Mouse (Mus musculus): ENCODE measurements around the gene Cldn7. TPM values are rescaled to one million over a fixed set of nuclear protein-coding genes. Genes with fewer than 3 reads are reported as not detected.

The Cldn7 gene
- polyA plus RNA-seq, 1 experiment from 2014 or later: 57.4 TPM

DNA sequence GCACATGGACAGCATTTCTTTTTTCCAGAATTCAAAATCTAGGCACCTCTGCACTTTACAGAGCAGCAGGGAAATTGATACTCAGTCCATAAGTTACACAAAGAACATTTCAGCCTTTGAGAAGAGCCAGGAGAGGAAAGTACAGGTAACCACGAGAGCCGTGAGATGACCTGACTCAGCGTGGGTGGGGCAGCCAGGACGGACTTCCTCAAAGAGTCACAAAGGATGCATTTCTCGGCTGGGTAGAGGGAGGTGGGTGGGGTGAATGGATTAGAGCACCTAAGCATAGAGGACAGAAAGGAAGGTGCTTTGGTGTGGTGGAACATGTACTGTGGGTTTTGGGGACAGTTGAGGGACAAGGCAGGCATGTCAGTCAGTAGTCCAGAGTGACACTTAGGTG, 2.7 kb upstream of the Cldn7 start:
- no peak overlapping the region for H3K9ac ChIP-seq
- no peaks in the 10 kb centered on the region for H3K36me3 ChIP-seq
- no peak overlapping the region for H3K4me2 ChIP-seq (replicated peaks)
- no peak overlapping the region for H3K27ac ChIP-seq (replicated peaks)
- WGBS: 30% methylated on average over 5 of the region's 5 CpGs
- no peak for ATAC-seq (ENCODE audit: insufficient number of reproducible peaks, low FRiP score, low TSS enrichment, low read depth)
- H3K27me3 ChIP-seq: peaks cover 59% of the 10 kb centered on the region
- peaks cover 20% of the 10 kb centered on the region for H3K4me1 ChIP-seq
- no peaks in the 10 kb centered on the region for H3K9me3 ChIP-seq (replicated peaks)
- H3K4me3 ChIP-seq (replicated peaks): no peak overlapping the region

DNA sequence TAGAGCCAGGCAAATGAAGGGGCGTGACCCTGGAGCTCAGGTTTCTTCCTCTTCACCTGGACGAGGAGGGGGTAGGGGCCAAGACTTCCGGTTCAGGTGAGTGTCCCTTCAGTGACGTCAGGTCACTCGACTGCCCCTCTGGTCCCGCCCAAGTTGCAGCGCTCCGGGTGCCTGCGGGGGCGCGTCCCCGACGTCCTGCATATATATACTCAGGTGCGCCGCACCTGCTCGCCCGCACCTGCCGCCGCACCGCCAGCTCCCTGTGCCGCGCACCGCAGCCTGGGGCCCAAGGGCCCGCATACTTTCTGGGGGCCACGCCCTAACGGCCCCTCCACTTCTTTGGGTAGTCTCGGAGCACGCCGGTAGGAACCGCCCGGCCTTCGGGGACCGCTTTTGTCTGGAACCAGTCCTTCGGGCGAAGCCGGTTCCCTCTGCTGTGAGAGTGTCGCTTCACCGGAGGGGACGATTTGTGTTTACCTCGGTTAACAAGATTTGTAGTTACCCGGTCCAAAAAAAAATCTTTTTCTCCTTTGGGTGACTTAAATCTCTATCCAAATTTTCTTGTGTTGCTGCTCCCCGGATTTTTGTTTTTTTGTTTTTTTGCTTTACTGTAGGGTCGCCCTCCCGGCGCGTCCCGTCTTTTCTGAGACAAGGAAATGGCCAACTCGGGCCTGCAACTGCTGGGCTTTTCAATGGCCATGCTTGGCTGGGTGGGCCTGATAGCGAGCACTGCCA, 859 bp downstream of the Cldn7 start:
- peaks cover 22% of the 10 kb centered on the region for H3K4me1 ChIP-seq
- peaks cover 66% of the 10 kb centered on the region for H3K27me3 ChIP-seq
- WGBS: under 1% methylated on average over 49 of the region's 49 CpGs
- H3K9ac ChIP-seq: no peak overlapping the region
- H3K4me2 ChIP-seq (replicated peaks): peak overlapping the region; percentile 76
- no peaks in the 10 kb centered on the region for H3K9me3 ChIP-seq (replicated peaks)
- peaks cover 30% of the 10 kb centered on the region for H3K36me3 ChIP-seq
- H3K27ac ChIP-seq (replicated peaks): no peak overlapping the region
- ATAC-seq (ENCODE audit: insufficient number of reproducible peaks, low FRiP score, low TSS enrichment, low read depth): peak; percentile 45
- peak overlapping the region; percentile 43 for H3K4me3 ChIP-seq (replicated peaks)

DNA sequence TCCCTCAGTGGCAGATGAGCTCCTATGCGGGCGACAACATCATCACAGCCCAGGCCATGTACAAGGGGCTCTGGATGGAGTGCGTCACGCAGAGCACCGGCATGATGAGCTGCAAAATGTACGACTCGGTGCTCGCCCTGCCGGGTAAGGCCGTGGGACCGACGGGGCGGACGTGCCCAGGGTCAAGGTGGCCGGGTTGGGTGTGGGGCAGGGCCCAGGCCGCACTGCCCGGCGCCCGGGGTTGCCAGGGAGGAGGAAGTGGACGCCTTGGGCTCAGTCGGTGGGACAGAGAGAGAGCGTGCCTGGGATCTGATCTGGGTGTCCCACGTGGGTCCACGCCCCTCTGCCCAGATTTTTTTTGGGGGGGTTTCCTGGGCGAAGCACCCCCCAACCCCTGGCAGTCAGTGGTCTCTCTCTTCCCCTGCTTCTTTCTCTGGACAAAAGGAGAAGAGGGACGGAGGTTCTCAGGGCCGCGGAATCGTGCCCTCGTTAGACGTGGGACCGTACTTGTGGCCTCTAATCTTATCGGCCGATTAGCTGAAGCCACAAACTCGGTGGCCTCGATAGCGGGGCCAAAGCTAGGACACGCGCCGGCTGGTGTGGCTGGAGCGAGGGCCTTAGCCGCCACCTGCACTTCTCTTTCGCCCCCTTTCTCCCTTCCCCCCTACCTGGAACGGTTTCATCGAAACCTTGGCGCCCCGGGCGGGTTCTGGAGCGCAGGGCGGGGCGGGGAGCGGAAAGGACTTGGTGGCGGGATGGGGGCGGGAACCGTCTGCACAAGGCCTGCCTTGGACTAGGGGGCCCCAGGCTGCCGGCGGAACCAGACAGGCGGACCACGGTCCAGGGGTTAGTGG, 1.7 kb downstream of the Cldn7 start:
- H3K4me3 ChIP-seq (replicated peaks): peak overlapping the region; percentile 43
- H3K4me1 ChIP-seq: peaks cover 22% of the 10 kb centered on the region
- 0 out of 2 replicates have a peak overlapping the region, but pooled peaks have one; percentile 15 for H3K9ac ChIP-seq
- peaks cover 61% of the 10 kb centered on the region for H3K27me3 ChIP-seq
- H3K27ac ChIP-seq (replicated peaks): no peak overlapping the region
- peak; percentile 65 for ATAC-seq (ENCODE audit: insufficient number of reproducible peaks, low FRiP score, low TSS enrichment, low read depth)
- H3K4me2 ChIP-seq (replicated peaks): peak overlapping the region; percentile 76
- peaks cover 33% of the 10 kb centered on the region for H3K36me3 ChIP-seq
- 1% methylated on average over 58 of the region's 59 CpGs for WGBS
- no peaks in the 10 kb centered on the region for H3K9me3 ChIP-seq (replicated peaks)

GRCm38 (mm10) chr11:69966860-69967517, 2.4 kb downstream of the Cldn7 start:
- H3K27me3 ChIP-seq: peaks cover 59% of the 10 kb centered on the region
- 0 out of 2 replicates have a peak overlapping the region, but pooled peaks have one; percentile 15 for H3K9ac ChIP-seq
- WGBS: 35% methylated on average over 17 of the region's 17 CpGs
- peaks cover 22% of the 10 kb centered on the region for H3K4me1 ChIP-seq
- no peaks in the 10 kb centered on the region for H3K9me3 ChIP-seq (replicated peaks)
- H3K4me2 ChIP-seq (replicated peaks): peak overlapping the region; percentile 76
- H3K36me3 ChIP-seq: peaks cover 40% of the 10 kb centered on the region
- H3K27ac ChIP-seq (replicated peaks): no peak overlapping the region
- no peak for ATAC-seq (ENCODE audit: insufficient number of reproducible peaks, low FRiP score, low TSS enrichment, low read depth)
- H3K4me3 ChIP-seq (replicated peaks): peak overlapping the region; percentile 43

DNA sequence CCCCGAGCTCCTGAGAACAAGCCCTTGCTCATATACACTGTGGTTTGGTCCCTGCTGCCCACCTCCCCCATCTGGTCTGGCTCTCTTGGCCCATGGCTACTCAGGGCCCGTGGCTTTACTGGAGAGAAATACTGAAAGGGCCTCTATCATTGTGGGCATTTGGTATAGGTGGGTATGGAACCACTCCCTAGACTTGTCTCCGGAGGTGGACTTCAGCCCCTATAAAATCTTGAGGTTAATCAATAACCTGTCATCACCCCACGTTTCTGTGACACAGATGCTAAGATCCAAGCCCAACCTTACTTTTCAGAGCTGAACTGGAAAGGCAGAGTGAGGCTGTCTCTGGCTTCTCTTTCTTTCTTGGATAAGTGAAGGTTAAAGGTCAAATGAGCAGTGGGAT, 4.2 kb downstream of the Cldn7 start:
- Histone ChIP-seq H3K27me3 (peaks cover 43% of the 10 kb centered on the region), H3K36me3 (peaks cover 56% of the 10 kb centered on the region), H3K9me3 (replicated peaks) (no peaks in the 10 kb centered on the region), H3K9ac (no peak overlapping the region), H3K27ac (replicated peaks) (no peak overlapping the region), H3K4me1 (peaks cover 22% of the 10 kb centered on the region), H3K4me2 (replicated peaks) (no peak overlapping the region), H3K4me3 (replicated peaks) (no peak overlapping the region)
- 84% methylated on average over 4 of the region's 4 CpGs for WGBS
- ATAC-seq (ENCODE audit: insufficient number of reproducible peaks, low FRiP score, low TSS enrichment, low read depth): no peak

DNA sequence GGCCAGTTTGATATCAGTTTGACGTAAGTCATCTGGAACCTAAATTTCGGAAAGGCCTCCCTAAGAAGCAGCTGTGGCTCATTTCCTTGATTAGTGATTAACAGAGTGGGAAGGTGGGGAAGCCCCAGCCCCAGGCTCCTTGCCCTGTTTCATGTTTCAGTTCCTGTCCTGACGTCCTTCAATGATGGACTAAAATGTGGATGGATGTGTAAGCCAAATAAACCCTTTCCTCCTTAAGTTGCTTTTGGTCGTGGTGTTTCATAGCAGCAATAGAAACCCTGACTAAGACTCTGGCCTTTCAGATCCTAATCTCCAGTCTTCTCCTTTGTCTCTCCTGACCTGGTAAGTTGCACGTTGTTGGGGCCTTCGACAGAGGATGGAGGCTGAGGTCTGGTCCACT, 5.6 kb downstream of the Cldn7 start:
- Histone ChIP-seq H3K4me1 (peaks cover 18% of the 10 kb centered on the region), H3K9me3 (replicated peaks) (no peaks in the 10 kb centered on the region), H3K27me3 (peaks cover 28% of the 10 kb centered on the region), H3K4me2 (replicated peaks) (no peak overlapping the region), H3K9ac (no peak overlapping the region), H3K4me3 (replicated peaks) (no peak overlapping the region), H3K36me3 (peaks cover 71% of the 10 kb centered on the region), H3K27ac (replicated peaks) (no peak overlapping the region)
- 73% methylated on average over 6 of the region's 6 CpGs for WGBS
- no peak for ATAC-seq (ENCODE audit: insufficient number of reproducible peaks, low FRiP score, low TSS enrichment, low read depth)

DNA sequence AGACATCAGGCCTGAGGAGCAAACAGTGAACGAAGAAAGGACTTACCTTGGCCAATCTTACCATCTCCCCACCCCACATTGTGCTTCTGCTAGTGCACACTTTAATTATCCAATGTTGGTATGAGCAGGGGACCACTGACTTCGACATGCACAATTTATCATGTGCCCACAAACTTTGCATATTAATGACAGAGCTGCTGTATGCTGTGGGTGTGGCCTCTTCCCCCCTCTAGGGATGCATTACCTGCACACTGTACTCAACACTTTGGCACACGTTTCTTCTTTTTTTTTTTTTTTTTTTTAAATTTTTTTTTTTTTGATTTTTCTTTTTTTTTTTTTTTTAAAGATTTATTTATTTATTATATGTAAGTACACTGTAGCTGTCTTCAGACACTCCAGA, 6.2 kb downstream of the Cldn7 start:
- H3K9ac ChIP-seq: no peak overlapping the region
- peaks cover 75% of the 10 kb centered on the region for H3K36me3 ChIP-seq
- peaks cover 23% of the 10 kb centered on the region for H3K27me3 ChIP-seq
- no peak overlapping the region for H3K27ac ChIP-seq (replicated peaks)
- H3K9me3 ChIP-seq (replicated peaks): no peaks in the 10 kb centered on the region
- no peak overlapping the region for H3K4me2 ChIP-seq (replicated peaks)
- whole genome bisulfite sequencing: 66% methylated on average over 3 of the region's 3 CpGs
- H3K4me3 ChIP-seq (replicated peaks): no peak overlapping the region
- no peak for ATAC-seq (ENCODE audit: insufficient number of reproducible peaks, low FRiP score, low TSS enrichment, low read depth)
- peaks cover 13% of the 10 kb centered on the region for H3K4me1 ChIP-seq

GRCm38 (mm10) chr11:69974907-69975306, 10.3 kb downstream of the Cldn7 start:
- 91% methylated on average over 2 of the region's 2 CpGs for WGBS
- H3K27me3 ChIP-seq: no peaks in the 10 kb centered on the region
- no peak for ATAC-seq (ENCODE audit: insufficient number of reproducible peaks, low FRiP score, low TSS enrichment, low read depth)
- no peak overlapping the region for H3K27ac ChIP-seq (replicated peaks)
- no peaks in the 10 kb centered on the region for H3K9me3 ChIP-seq (replicated peaks)
- no peak overlapping the region for H3K4me2 ChIP-seq (replicated peaks)
- H3K36me3 ChIP-seq: peaks cover 71% of the 10 kb centered on the region
- no peak overlapping the region for H3K9ac ChIP-seq
- H3K4me1 ChIP-seq: peaks cover 6% of the 10 kb centered on the region; the same call in 1 of the 2 replicates
- H3K4me3 ChIP-seq (replicated peaks): no peak overlapping the region

DNA sequence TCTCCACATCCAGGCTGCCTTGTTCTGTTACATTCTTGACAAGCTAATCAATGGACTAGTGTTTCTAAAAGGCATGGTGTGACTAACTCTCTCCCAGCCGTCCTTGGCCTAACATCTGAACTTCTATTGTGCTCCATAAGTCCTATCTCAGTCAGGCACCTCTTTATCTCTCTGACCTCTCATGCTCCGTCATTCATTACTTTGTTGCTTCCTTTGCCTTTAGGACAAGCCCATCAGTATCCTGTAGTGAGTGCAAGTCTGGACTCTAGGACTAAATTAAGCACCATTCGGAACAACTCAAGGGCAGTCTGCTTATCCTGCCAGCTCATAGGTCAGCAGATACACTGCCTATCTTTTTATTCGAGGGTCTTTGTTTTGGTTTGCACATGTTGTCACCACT, 11.7 kb downstream of the Cldn7 start:
- peaks cover 62% of the 10 kb centered on the region for H3K36me3 ChIP-seq
- H3K4me3 ChIP-seq (replicated peaks): no peak overlapping the region
- no peak for ATAC-seq (ENCODE audit: insufficient number of reproducible peaks, low FRiP score, low TSS enrichment, low read depth)
- no peak overlapping the region for H3K27ac ChIP-seq (replicated peaks)
- H3K4me2 ChIP-seq (replicated peaks): no peak overlapping the region
- no peaks in the 10 kb centered on the region for H3K9me3 ChIP-seq (replicated peaks)
- H3K9ac ChIP-seq: no peak overlapping the region
- 81% methylated on average over 4 of the region's 4 CpGs for WGBS
- H3K27me3 ChIP-seq: no peaks in the 10 kb centered on the region
- peaks cover 6% of the 10 kb centered on the region; the same call in 1 of the 2 replicates for H3K4me1 ChIP-seq

DNA sequence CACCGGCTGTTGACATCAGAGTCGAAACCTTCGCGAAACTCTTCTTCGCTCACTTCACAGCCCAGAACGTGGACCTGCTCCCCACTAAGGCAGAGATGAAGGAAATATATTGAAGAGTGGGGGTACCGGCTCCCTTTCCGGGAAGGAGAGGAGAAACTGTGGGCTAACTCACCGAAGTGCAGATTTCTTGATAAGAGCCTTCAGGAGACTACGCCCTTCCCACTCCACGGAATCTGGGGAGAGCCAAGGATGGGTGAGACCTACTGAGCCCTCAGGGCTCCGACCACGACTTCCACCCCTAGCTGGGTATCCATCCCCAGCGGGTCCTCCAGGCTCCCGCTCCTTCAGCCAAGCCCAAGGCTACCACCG, 15.2 kb downstream of the Cldn7 start:
- peaks cover 43% of the 10 kb centered on the region for H3K36me3 ChIP-seq
- WGBS: 2% methylated on average over 16 of the region's 16 CpGs
- ATAC-seq (ENCODE audit: insufficient number of reproducible peaks, low FRiP score, low TSS enrichment, low read depth): no peak
- peak overlapping the region; percentile 71 for H3K4me2 ChIP-seq (replicated peaks)
- H3K4me3 ChIP-seq (replicated peaks): peak overlapping the region; percentile 99
- H3K27me3 ChIP-seq: no peaks in the 10 kb centered on the region
- H3K9me3 ChIP-seq (replicated peaks): no peaks in the 10 kb centered on the region
- H3K9ac ChIP-seq: peak overlapping the region; percentile 63
- peaks cover 27% of the 10 kb centered on the region for H3K4me1 ChIP-seq
- H3K27ac ChIP-seq (replicated peaks): peak overlapping the region; percentile 100

Data from embryonic facial prominence, embryonic 15.5 days (tissue).